Mouse (Mus musculus) layer of hippocampus, postnatal 14 days (tissue): ENCODE results near the gene Gpr37l1. TPM values are rescaled to one million over a fixed set of nuclear protein-coding genes. Genes with fewer than 3 reads are reported as not detected.
A peak's percentile ranks its signal among the peaks of the same experiment; 100 is the strongest.

Experiments
- DNase-seq, 2 experiments: peaks; one replicate each; pipeline ENCODE4 v3.0.0; 2021 to 2022; ENCODE audit warnings: low spot score in 2 of 2, mixed read lengths in 1 of 2
- total RNA-seq, 2 experiments: library from RNA; stranded (reverse); gene quantifications; 2 replicates each; pipeline ENCODE4 v1.2.3; 2021

Gene Gpr37l1
- total RNA-seq, 2 experiments from 2014 or later = 186 to 187 TPM

DNA sequence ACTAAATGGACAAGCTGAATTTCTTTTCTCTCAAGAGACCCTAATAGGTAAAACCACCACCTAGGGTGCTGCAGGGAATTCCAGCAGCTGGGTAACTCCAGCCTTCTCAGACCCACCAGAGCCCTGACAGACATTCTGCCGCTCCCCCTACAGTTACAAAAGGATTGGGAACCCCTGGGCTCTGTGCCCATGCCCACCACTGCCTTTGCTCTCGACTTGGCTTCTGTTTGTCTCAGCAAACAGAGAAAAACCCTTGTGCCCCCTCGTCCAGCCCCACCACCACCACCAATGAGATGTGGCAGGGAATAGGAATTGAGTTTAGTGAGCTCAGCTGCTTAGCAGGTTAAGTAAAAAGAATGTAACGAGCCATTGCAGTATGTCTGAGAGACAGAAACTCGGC is 18.5 kb downstream of the Gpr37l1 start:
- peak in 1 of 2 experiments; percentile 40 for DNase-seq

DNA sequence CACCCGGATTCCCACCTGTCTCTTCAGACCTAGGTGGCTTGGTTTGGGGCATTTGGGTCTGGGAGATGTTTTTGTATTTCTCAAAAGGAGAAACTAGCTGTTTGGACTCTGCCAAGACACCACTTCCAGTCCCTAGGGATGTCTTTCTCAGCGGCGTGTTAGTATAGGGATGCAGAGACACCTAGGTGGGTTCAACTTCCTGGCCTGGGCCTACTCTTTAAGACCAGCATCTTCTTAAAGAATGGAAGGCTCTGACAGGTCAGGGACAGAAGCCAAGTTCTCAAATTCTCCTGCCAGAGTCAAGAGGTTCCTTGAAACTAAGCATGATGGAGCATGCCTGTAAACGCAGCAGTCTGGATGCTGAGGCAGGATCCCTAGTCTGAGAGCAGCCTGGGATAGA is 19.0 kb downstream of the Gpr37l1 start:
- no peak for DNase-seq

GRCm38 (mm10) chr1:135147702-135148058 is 19.8 kb downstream of the Gpr37l1 start:
- DNase-seq = no peak

GRCm38 (mm10) chr1:135146946-135147701 is 20.4 kb downstream of the Gpr37l1 start:
- peak; percentile 85 to 87 for DNase-seq

DNA sequence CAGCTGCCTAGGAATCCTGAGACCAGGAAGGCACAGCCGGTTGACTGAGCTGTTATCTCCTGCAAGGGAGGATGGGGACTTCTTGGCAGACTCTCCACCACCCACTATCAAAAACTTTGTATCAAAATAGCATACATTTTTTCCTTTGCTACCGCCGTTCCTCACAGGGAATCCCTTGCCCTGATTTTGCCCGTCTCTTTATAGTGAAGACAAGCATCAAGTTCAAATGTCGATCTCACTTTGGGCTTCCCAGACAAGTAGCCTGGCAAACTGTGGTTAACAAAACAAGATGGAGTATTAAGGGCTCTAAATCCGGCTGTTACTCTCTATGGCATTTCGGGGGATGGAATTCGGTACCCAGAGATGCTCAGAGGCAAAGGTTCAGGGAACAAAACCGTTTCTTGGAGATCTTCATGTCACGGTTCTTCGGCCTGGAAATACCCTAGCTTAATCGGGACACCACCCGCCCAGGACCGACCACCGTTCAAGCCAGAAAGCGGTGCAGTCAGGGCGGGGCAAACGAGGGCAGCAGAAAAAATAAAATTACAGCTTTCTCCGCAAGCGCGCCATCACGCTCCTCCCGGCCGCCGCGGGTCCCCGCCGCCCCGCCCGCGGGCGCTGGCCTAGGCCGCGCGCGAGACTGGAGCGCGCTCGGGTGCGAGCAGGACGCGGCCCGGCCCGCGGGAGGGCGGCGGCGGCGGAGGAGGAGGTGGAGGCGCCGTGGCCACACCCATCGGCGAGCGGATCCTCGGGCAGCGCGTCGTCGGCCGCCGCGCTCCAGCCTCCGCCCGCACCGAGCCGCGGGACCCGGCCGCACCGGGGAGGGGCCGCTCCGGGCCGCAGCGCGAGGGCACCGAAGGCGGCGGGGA is 21.2 kb downstream of the Gpr37l1 start, which contains the start of gene Arl8a:
TSS of gene Arl8a (plus strand) at position 748 of the 869 bp plus-strand sequence.
- peak; percentile 77 to 87 for DNase-seq

DNA sequence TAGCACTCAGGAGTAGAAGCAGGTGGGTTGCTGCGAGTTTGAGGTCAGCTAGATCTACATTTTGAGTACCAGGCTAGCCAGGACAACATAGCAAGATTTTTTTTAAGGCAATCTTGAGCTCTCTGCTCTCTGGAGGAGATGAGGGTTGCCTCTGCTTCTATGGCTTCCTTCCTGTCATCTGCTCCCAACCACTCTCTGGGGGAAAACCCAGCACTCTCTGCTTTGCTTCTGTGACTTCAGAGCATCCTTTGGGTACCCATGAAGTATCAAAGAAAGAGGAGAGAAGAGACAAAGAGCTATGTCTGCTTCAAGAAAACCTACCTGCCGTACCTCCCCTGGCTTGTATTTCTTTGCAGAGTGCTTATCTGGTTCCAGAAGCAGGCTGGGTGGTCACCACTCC is 23.5 kb downstream of the Gpr37l1 start:
- no peak for DNase-seq

GRCm38 (mm10) chr1:135142452-135142851 is 25.0 kb downstream of the Gpr37l1 start:
- DNase-seq = no peak

DNA sequence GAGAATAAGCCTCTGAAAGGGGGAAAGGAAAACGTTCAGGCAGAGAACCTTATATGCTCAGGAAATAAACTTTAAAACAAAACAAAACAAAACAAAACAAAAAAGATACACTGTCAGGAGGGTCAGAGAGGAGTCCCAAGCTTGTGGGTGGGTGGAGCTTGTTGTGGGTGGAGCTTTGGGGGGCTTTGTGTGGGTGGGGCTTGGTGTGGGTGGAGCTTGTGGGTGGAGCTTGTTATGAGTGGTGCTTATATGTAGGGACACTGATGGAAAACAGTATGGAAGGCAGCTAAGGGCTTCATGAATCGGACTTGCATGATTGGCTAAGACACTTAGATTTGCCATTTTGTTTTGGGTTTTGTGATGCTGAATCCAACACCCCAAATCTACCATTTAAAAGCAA is 27.6 kb downstream of the Gpr37l1 start:
- no peak for DNase-seq

- DNase-seq = peak; percentile 65 to 75
These were observed 31.0 kb downstream of the Gpr37l1 start for GRCm38 (mm10) chr1:135136500-135136899.

DNA sequence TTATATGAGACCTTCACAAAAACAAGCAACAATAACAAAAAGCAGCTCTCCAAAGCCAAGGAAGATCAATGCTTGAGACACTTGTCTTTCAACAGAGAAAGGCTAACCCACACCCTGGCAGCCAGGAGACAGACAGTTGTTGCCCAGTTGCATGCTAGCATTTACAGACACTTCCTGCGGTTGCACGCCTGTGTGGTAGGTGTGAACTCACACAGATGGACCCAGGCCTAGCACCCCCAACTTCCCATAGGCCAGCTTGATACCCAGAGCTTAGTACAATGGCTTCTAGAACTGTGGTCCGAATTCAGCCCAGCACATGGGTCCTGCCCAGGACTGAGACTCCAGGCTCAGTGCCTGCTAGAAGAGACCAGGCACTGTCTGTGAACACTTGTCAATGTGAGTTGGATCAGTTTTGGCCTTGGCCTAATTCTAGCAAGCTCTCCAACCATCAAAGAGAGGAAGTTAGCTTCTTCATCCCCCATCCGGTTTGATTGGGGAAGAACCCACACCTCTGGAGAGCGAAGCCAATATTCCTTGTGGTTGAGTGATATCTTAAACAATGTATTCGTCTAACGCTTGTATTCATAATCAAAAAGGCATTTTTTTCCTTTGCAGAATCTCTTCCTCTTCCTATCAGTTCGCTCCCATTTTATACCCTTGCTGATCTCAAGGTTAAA is 32.2 kb downstream of the Gpr37l1 start:
- DNase-seq = no peak

GRCm38 (mm10) chr1:135133678-135134435 is 33.6 kb downstream of the Gpr37l1 start:
- no peak for DNase-seq

GRCm38 (mm10) chr1:135132893-135133369 is 34.5 kb downstream of the Gpr37l1 start:
- no peak for DNase-seq

DNA sequence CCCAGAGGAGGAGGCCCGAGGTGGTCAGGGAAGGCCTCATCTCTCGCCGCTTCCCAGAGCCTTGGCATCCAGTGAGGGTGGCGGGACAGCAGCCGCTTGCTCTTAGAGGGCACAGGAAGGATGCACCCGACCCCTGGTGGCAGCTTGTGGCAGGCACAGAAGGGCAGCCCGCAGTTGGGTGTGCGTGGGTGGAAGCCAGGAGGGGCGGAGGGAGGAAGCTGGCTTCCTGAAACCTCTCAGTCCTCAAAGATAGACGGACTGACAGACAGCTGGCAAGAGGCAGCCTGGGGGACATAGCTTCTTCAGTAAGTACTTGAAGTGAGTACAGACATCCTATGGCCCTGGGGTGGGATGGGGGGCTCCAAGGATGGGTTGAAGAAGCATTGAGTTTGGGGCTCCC is 35.0 kb downstream of the Gpr37l1 start, which contains the start of gene Ptpn7:
TSS of gene Ptpn7 (plus strand) at position 228 of the 400 bp plus-strand sequence.
- peak; percentile 33 to 46 for DNase-seq

DNA sequence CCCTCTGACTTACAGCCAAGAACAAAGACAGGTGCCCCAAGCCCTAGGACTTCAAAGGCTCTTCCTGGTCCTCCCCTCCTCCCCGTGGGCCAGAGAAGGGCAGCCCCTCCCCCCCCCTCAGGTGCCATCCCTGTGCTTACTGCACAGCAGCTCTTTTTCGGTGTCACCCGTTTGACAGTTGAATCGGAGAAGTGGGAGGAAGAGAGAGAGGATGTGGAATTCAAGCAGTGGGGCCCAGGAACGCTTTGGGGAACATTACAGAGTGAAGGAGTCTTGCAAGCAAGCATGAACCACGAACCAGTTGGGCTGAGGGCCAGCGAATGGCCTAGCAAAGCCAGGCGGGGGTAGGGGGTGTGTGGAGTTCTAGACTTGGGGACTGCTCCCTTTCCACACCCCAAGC is 35.9 kb downstream of the Gpr37l1 start:
- DNase-seq = no peak

GRCm38 (mm10) chr1:135131034-135131433 is 36.4 kb downstream of the Gpr37l1 start:
- no peak for DNase-seq

DNA sequence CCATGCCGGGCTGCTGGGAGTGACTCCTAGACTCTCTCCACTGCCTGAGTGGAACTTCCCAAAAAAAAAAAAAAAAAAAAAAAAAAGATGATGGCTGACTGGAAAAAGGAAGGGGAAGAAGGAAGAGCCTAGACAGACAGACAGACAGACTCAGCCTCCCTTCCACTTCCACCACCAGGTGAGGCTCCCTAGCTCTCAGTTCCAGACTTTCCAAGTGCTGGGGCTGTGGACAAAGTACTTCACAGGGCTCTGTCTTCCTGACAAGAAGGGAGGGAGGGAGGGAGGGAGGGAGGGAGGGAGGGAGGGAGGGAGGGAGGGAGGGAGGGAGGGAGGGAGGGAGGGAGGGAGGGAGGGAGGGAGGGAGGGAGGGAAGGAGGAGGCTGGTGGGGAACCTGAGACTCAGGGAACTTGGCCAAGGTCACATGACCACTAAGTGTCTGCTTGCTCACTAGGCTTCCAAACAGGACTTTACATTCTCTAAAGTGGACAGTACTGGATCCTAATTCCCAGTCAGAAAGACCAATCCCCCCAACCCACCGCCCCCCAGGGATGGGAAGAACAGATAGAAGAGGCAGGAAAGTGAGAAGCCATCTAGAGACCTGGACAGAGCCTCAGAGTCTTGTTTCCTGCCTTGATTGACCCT is 37.0 kb downstream of the Gpr37l1 start:
- DNase-seq = no peak

- no peak for DNase-seq
These were observed 37.8 kb downstream of the Gpr37l1 start for GRCm38 (mm10) chr1:135129543-135130183.

DNA sequence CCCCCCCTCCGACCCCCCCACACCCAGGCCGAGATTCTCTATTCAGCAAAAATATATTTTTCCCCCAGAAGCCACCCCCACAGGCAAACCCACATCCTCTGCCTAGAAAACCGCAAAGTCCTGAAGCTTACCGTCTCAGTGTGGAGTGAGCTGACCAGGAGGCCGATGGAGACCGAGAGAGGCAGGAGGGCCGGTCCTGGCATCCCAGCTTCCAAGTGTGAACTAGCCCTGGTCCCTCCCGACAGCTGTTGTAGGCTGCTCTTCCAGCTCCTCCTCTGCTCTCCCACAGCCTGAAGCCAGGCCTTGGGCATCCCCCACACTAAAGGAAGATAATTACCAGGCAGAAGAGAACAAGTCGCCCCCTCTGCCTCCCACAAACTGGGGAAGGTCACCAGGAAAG is 38.5 kb downstream of the Gpr37l1 start:
- DNase-seq = no peak

- DNase-seq = no peak
These were observed 39.5 kb downstream of the Gpr37l1 start for GRCm38 (mm10) chr1:135128011-135128441.
